Mouse (Mus musculus): ENCODE data around the gene Cdc37. TPM values are rescaled to one million over a fixed set of nuclear protein-coding genes. Genes with fewer than 3 reads are reported as not detected.

Gene Cdc37
- polyA plus RNA-seq, 1 experiment from 2014 or later: 259 TPM

DNA sequence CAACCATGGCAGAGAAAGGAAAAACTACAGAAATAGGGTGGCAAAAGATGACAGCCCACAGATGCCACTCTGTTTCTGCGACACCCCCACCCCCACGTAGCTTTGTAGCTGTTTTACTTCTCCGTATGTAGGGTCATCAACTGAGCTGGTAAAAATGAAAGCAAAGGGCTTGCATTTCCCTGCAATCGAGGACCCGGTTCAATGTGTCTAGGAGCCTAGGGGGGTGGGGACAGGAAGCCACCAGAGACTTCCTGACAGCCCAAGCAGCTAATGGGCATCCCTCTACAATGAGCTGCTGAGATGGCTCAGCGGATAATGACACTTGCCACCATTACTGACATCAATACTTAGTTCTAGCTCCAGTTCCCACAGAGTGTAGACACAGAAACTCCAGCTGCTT, 13.4 kb downstream of the Cdc37 start:
- Histone ChIP-seq H3K4me2 (ENCODE audit: low read depth, low read length) (no peak overlapping the region), H3K27me3 (replicated peaks; ENCODE audit: control insufficient read depth, insufficient read depth, low read length) (no peaks in the 10 kb centered on the region), H3K4me1 (ENCODE audit: control insufficient read depth, insufficient read depth, low read length) (no peaks in the 10 kb centered on the region), H3K9me3 (ENCODE audit: control insufficient read depth, low read length) (no peaks in the 10 kb centered on the region), H3K27ac (replicated peaks; ENCODE audit: low read depth, low read length) (no peak overlapping the region), H3K36me3 (ENCODE audit: control insufficient read depth, insufficient read depth, low read length) (peaks cover 41% of the 10 kb centered on the region), H3K4me3 (ENCODE audit: low read depth, low read length) (no peak overlapping the region), H3K9ac (ENCODE audit: low read depth, low read length) (no peak overlapping the region)
- DNase-seq (ENCODE audit: low spot score) (no peak), ATAC-seq (ENCODE audit: low read depth) (no peak)
- 81% methylated on average over 6 of the region's 6 CpGs for WGBS

DNA sequence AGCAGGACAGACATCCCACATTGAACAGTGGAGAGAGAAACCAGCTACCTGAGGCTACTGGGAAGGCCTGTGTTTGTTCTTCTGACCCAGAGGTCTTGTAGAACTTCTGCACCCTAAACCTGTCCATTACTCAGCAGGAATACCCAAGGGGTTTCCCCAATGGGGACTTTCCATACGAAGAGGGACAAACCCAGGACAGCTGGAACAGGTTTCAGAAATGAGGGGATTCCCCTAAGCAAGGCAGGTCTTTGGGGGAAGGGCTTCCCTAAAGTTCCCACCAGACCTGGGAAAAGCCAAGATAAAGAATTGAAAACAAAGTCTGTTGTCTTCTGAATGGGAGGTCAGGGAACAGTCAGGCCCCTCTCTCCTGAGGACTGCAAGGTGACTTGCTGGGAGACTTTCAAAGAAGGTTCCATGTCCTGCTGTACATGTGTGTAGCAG, 13.8 kb downstream of the Cdc37 start:
- no peak for ATAC-seq (ENCODE audit: low read depth)
- peaks cover 36% of the 10 kb centered on the region for H3K36me3 ChIP-seq (ENCODE audit: control insufficient read depth, insufficient read depth, low read length)
- no peak overlapping the region for H3K9ac ChIP-seq (ENCODE audit: low read depth, low read length)
- H3K4me2 ChIP-seq (ENCODE audit: low read depth, low read length): no peak overlapping the region
- no peak overlapping the region for H3K4me3 ChIP-seq (ENCODE audit: low read depth, low read length)
- H3K27ac ChIP-seq (replicated peaks; ENCODE audit: low read depth, low read length): no peak overlapping the region
- H3K4me1 ChIP-seq (ENCODE audit: control insufficient read depth, insufficient read depth, low read length): no peaks in the 10 kb centered on the region
- no peak for DNase-seq (ENCODE audit: low spot score)
- WGBS: 43% methylated on average over 1 of the region's 1 CpGs
- H3K27me3 ChIP-seq (replicated peaks; ENCODE audit: control insufficient read depth, insufficient read depth, low read length): no peaks in the 10 kb centered on the region
- H3K9me3 ChIP-seq (ENCODE audit: control insufficient read depth, low read length): no peaks in the 10 kb centered on the region

DNA sequence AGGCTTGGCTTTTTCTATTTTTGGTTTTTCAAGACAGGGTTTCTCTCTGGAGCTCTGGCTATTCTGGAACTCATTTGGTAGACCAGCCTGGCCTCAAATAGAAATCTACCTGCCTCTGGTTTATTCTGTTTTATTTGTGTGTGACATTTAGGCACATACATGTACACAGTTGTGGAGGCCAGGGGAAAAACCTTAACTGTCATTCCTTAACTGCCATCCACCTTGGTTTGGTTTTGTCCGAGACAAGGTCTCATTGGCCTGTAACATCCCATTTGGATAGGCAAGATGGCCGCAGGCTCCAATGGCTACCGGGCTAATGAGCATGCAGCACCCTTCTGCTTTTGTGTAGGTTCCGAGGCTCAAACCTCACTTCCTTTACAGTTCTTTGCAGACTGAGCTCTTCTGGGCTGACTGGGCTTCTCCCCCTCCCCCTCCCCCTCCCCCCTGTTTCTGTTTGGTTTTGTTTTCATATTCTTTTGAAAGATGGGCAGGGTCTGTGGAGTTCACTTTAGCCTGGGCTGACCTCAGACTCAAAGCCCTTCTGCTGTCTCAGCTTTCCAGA, 14.4 kb downstream of the Cdc37 start:
- DNase-seq (ENCODE audit: low spot score): no peak

DNA sequence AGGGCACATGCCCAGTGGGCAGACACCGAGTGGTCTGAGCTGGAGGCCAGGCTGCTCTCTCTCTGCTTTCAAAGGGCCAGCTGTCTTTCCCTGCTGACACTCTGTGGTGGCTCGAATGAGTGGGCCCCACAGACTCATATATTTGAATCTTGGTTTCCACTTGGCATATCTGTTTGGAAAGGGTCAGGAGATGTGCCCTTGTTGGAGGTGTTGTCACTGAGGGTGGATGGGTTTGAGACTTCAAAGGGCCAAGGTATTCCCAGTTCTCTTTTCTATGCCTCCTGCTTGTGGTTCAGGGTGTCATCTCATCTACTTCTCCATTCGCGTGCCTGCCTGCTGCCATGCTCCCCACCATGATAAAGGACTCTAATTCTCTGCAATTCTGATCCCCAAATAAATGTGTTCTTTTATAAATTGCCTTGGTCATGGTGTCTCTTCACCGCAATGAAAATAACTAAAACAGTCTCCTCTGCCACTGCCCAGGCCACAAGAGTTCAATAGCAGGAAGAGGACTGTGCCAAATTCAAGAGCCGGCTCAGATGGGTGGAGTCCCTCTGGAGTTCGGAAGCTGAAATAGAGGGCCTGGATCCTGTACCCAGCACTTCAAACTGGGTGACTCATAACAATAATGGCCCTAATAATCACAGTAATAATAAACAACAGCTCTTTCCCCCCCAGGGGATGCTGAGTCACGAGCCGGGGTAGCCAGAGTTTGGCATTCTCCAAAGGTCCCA, 15.0 kb downstream of the Cdc37 start:
- H3K4me3 ChIP-seq (ENCODE audit: low read depth, low read length): no peak overlapping the region
- H3K9me3 ChIP-seq (ENCODE audit: control insufficient read depth, low read length): no peaks in the 10 kb centered on the region
- H3K27ac ChIP-seq (replicated peaks; ENCODE audit: low read depth, low read length): no peak overlapping the region
- no peak for DNase-seq (ENCODE audit: low spot score)
- no peak overlapping the region for H3K4me2 ChIP-seq (ENCODE audit: low read depth, low read length)
- H3K9ac ChIP-seq (ENCODE audit: low read depth, low read length): no peak overlapping the region
- 67% methylated on average over 9 of the region's 9 CpGs for WGBS
- H3K4me1 ChIP-seq (ENCODE audit: control insufficient read depth, insufficient read depth, low read length): peaks cover 6% of the 10 kb centered on the region; the same call in 1 of the 2 replicates
- no peaks in the 10 kb centered on the region for H3K27me3 ChIP-seq (replicated peaks; ENCODE audit: control insufficient read depth, insufficient read depth, low read length)
- ATAC-seq (ENCODE audit: low read depth): no peak
- H3K36me3 ChIP-seq (ENCODE audit: control insufficient read depth, insufficient read depth, low read length): peaks cover 24% of the 10 kb centered on the region

More for the DNA sequence above, 14.4 kb downstream of the Cdc37 start:
- no peaks in the 10 kb centered on the region for H3K9me3 ChIP-seq (ENCODE audit: control insufficient read depth, low read length)
- H3K4me2 ChIP-seq (ENCODE audit: low read depth, low read length): no peak overlapping the region
- H3K4me1 ChIP-seq (ENCODE audit: control insufficient read depth, insufficient read depth, low read length): peaks cover 2% of the 10 kb centered on the region; the same call in 1 of the 2 replicates
- peaks cover 31% of the 10 kb centered on the region for H3K36me3 ChIP-seq (ENCODE audit: control insufficient read depth, insufficient read depth, low read length)
- H3K9ac ChIP-seq (ENCODE audit: low read depth, low read length): no peak overlapping the region
- 77% methylated on average over 4 of the region's 4 CpGs for WGBS
- H3K27me3 ChIP-seq (replicated peaks; ENCODE audit: control insufficient read depth, insufficient read depth, low read length): no peaks in the 10 kb centered on the region
- no peak overlapping the region for H3K27ac ChIP-seq (replicated peaks; ENCODE audit: low read depth, low read length)
- no peak overlapping the region for H3K4me3 ChIP-seq (ENCODE audit: low read depth, low read length)
- ATAC-seq (ENCODE audit: low read depth): no peak

DNA sequence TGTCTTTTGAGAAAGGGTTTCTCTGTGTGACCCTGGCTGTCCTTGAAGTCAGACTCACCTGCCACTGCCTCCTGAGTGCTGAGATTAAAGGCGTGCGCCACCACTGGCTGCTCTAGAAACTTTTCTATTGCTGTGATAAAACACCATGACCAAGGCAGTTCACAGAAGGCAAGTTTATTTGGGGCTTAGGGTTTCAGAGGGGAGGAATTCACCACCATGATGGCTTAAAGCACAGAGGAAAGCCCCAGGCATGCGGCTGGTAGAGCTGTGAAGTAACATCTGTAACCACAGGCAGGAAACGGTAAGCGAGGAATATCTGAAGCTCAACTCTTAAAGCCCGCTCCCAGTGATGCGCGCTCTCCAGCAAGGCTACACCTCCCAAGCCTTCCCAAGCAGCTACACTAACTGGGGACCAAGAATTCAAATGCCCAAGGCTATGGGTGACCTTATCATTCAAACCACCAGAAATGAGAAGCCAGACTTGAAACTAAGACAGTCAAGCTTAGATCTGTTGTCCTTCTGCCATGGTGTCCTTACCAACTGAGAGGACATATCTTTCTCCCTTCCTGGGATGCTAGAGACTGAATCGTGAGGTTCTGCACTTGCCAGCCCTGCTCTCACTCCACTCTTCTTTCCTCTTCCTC, 16.6 kb downstream of the Cdc37 start:
- 72% methylated on average over 9 of the region's 9 CpGs for WGBS
- DNase-seq (ENCODE audit: low spot score) (no peak), ATAC-seq (ENCODE audit: low read depth) (no peak)
- no peak overlapping the region for H3K4me3 ChIP-seq (ENCODE audit: low read depth, low read length)
- no peak overlapping the region for H3K9ac ChIP-seq (ENCODE audit: low read depth, low read length)
- peaks cover 9% of the 10 kb centered on the region; the same call in 1 of the 2 replicates for H3K36me3 ChIP-seq (ENCODE audit: control insufficient read depth, insufficient read depth, low read length)
- no peak overlapping the region for H3K27ac ChIP-seq (replicated peaks; ENCODE audit: low read depth, low read length)
- H3K27me3 ChIP-seq (replicated peaks; ENCODE audit: control insufficient read depth, insufficient read depth, low read length): no peaks in the 10 kb centered on the region
- peaks cover 6% of the 10 kb centered on the region; the same call in 1 of the 2 replicates for H3K4me1 ChIP-seq (ENCODE audit: control insufficient read depth, insufficient read depth, low read length)
- no peaks in the 10 kb centered on the region for H3K9me3 ChIP-seq (ENCODE audit: control insufficient read depth, low read length)
- no peak overlapping the region for H3K4me2 ChIP-seq (ENCODE audit: low read depth, low read length)

DNA sequence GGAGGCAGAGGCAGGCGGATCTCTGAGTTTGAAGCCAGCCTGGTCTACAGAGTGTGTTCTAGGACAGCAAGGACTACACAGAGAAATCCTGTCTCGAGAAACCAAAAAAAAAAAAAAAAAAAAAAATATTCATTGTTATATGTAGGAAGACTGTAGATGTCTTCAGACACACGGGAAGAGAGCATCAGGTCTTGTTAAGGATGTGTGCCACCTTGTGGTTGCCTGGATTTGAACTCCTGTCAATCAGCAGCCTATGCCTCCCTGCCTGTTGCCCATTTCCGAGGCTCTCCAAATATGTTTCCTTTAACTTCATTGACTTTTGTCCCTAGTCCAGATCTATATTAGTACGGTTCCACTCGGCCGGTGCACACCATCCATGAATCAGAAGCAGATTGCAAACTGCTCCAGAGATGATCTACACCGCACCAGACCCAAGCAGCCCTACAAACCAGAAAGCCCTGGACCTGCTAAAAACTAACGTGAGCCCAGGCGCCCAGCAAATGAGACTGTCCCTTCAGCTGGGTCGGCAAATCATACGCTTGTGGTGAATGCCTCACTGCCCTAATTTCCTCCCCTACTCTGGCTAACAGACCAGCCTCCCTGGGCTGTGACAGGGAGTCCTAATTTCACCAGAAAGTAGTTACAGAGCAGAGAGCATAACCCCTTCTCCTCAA, 17.5 kb downstream of the Cdc37 start:
- Histone ChIP-seq H3K4me3 (ENCODE audit: low read depth, low read length) (no peak overlapping the region), H3K27ac (replicated peaks; ENCODE audit: low read depth, low read length) (no peak overlapping the region), H3K9me3 (ENCODE audit: control insufficient read depth, low read length) (no peaks in the 10 kb centered on the region), H3K9ac (ENCODE audit: low read depth, low read length) (no peak overlapping the region), H3K36me3 (ENCODE audit: control insufficient read depth, insufficient read depth, low read length) (peaks cover 6% of the 10 kb centered on the region; the same call in 1 of the 2 replicates), H3K4me2 (ENCODE audit: low read depth, low read length) (no peak overlapping the region), H3K27me3 (replicated peaks; ENCODE audit: control insufficient read depth, insufficient read depth, low read length) (no peaks in the 10 kb centered on the region), H3K4me1 (ENCODE audit: control insufficient read depth, insufficient read depth, low read length) (peaks cover 6% of the 10 kb centered on the region; the same call in 1 of the 2 replicates)
- peak; percentile 38 for DNase-seq (ENCODE audit: low spot score)
- ATAC-seq (ENCODE audit: low read depth): no peak
- 85% methylated on average over 12 of the region's 12 CpGs for WGBS

DNA sequence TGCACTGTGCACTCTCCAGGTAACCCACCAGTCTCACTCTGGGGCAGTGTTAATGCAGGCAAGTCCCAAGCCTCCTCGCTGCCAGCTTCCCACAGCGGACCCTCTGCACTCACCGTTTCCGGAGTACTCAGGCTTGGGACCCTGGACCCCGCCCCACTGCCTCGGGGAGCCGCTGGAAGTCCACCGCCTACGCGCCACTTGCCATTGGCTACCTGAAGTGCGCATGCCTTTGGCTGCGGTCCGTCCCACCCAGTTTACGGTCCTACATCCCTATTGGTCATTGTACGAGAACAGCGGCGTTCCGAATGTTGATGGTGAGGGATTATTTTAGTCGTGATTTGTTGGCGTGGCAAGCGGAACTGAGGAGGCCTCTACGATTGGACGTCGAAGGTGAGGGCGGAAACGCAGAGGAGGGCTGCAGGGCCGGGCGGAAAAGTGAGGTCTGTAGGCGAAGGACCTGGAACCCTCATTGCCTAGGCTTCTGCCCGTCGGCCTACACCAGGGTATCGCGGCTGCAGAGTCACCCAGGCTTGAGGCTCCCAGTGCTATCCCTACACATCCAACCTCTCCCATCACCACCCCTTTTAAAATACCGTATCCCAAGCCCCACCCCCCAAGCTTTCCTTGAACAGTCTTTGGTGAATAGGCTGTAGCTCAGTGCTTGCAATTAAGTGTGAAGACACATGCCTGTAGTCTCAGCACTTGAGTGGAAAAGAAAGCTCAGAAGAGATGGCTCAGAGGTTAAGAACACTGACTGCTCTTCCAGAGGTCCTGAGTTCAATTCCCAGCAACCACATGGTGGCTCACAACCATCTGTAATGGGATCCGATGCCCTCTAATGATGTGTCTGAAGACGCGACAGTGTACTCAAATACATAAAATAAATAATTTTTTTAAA, 18.5 kb downstream of the Cdc37 start, which contains the start of gene Tyk2:
Tyk2 (minus strand) TSS at position 185 of the 898 bp plus-strand sequence.
- WGBS: 7% methylated on average over 34 of the region's 37 CpGs
- ATAC-seq (ENCODE audit: low read depth): peak; percentile 98
- H3K36me3 ChIP-seq (ENCODE audit: control insufficient read depth, insufficient read depth, low read length): peaks cover 13% of the 10 kb centered on the region; the same call in 1 of the 2 replicates
- H3K4me2 ChIP-seq (ENCODE audit: low read depth, low read length): peak within 1 kb of the TSS; percentile 72
- peak; percentile 99 for DNase-seq (ENCODE audit: low spot score)
- peaks cover 6% of the 10 kb centered on the region; the same call in 1 of the 2 replicates for H3K4me1 ChIP-seq (ENCODE audit: control insufficient read depth, insufficient read depth, low read length)
- H3K9ac ChIP-seq (ENCODE audit: low read depth, low read length): peak within 1 kb of the TSS; percentile 63
- H3K27me3 ChIP-seq (replicated peaks; ENCODE audit: control insufficient read depth, insufficient read depth, low read length): no peaks in the 10 kb centered on the region
- no peaks in the 10 kb centered on the region for H3K9me3 ChIP-seq (ENCODE audit: control insufficient read depth, low read length)
- peak within 1 kb of the TSS; percentile 24; the same call in 1 of the 2 replicates for H3K27ac ChIP-seq (replicated peaks; ENCODE audit: low read depth, low read length)
- H3K4me3 ChIP-seq (ENCODE audit: low read depth, low read length): peak within 1 kb of the TSS; percentile 55
